Mouse (Mus musculus) left cerebral cortex, postnatal 10 days (tissue): ENCODE data around the gene Plxna1. TPM values are rescaled to one million over a fixed set of nuclear protein-coding genes. Genes with fewer than 3 reads are reported as not detected.

Experiments used
- DNase-seq, 2 experiments: peaks; one replicate each; pipeline ENCODE4 v3.0.0; 2021 to 2022; ENCODE audit warnings: low spot score in 2 of 2, mixed read lengths in 1 of 2; ENCODE audit errors: extremely low spot score in 1 of 2
- intact Hi-C: fragments of 180-260 bp; cut with DNase I; formaldehyde crosslinking; loops from one replicate; pipeline ENCODE4 v1.15.1; 2025
- total RNA-seq, 2 experiments: library from RNA; stranded (reverse); gene quantifications; 2 replicates each; pipeline ENCODE4 v1.2.3; 2021

Gene Plxna1
- total RNA-seq, 2 experiments from 2014 or later, result 145 to 150 TPM

DNA sequence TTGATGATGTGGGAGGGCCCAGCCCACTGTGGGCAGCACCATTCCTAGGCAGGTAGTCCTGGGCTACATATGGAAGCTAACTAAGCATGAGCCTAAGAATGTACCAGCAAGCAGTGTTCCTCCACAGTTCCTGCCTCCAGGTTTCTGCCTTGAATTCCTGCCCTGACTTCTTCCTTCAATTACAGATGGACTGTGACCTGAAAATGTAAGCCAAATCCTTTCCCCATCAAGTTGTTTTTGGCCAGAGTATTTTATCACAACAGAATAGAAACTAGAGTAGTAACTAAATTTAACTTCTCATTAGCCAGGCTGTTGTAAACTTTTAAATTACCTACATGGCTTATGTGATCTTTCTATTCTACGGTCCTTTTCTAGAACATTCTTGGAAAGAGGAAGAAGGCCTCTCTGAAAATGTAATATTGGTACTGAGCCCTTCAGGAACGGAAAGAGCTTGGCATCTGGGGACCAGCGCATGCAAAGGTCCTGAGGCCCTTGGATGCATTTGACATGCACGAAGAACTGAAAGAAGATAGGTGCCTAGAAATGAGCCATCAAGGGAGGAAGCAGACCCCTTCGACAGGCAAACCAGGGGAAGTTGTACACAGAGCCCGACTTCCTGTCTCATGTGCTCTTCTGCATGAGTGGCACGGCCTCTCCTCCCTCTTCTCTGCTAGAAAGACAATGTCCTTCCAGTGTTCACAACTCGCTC, 66.3 kb downstream of the Plxna1 start:
- intact Hi-C loops, result no loop called here
- no peak for DNase-seq

DNA sequence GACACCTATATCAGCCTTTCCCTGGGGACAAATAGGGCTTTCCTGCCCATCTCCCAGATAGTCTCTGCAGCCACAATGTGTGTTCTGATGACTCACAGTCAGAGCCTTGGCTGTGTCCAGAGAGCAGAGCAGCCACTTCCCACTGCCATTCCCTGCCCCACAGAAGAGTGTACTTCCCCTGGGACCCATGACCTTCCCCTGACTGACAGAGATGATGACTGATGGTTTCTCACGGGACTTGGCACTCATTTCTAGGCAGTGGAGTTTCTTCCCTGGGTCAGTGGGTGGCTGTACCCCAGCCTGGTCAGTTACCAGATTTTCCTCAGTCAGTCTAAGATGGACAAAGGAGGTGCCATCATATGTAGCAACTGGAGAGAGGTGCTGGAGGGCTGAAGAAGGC, 67.8 kb downstream of the Plxna1 start:
- intact Hi-C loops, result no loop called here
- no peak for DNase-seq

DNA sequence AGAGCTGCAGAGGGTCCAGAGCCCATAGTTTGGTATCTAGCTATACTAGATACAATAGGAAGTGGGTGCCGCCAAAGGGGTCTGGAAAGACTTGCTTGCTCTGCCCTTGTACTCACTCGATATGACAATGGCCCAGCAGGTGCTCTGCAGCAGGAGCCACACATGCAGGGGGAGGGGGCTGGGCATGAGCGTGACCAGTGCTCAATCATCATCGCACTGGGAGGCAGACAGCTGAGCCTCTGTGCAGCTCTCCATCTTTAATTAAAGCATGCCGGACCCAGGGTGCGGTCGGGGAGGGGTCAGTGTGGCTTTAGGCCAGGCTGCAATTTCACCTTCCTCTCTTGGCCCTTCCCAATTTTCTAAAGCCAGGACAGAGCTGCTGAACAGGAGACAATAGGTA, 70.9 kb downstream of the Plxna1 start:
- no peak for DNase-seq
- intact Hi-C loops, result no loop called here

DNA sequence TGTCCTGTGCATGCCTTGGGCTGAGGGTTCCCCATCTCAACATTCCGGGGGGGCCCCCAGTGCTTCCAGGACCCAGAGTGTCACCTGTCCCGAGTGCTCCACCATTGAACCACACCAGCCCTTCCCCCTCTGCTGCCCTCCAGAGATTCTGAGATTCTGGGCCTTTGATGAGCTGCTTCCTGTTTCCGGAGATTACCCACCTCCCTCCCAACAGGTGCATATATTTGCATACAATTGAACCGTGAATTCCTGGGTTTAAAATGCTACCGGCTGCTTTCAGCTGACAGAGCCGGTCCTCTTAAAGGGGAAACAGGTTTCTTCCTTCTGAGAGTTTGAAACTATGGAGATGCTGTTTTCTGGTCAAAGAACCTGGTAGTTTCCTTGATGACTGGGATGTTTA, 74.3 kb downstream of the Plxna1 start:
- no peak for DNase-seq
- intact Hi-C loops, result no loop called here

DNA sequence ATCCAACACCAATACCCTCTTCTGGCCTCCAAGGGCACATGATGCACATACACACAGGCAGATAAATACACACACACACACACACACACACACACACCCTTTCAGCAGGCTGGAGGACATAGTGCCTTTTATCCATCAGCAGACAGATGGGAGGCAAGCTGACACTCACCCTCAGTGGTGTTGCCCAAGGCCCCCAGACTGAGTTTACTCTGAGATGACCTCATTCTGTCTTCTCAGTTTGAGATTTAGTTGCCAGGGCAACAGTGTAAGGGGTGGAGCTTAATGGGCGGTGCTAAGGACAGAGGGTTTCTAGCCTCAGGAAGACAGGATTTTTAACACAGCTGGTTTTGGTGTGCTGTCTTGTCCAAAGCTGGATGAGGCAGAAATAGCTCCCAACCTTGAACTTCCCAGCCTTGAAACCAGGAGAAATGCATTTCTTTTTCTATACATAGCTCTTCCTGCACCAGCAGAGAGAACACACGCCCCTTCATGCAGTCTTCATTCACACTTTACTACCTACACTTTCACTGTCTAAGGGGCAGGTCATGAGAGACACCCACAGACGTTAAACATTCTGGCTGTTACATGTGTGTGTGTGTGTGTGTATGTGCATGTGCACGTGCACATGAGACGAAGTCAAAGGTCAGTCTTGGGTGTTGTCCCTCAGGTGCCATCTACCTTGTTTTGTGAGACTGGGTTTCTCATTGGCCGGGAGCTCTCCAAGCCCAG, 75.6 kb downstream of the Plxna1 start:
- intact Hi-C loops, result no loop called here
- peak in 1 of 2 experiments; percentile 61 for DNase-seq

DNA sequence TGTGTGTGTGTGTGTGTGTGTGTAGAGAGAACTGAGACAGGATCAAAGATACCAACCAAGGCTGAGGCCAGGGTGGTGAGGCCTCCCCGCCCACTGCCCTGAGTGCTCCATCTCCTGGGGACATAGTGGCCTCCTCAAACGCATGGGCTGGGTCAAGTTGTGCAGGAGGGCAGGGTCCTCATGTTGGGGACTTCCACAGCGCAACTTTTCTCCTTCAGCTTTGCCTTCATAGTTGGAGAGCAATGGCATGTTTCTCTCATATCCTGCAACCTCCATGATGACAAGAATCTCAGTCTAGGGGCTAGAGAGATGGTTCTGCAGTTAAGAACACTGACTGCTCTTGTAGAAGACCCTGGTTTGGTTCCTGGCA, 76.1 kb downstream of the Plxna1 start:
- no peak for DNase-seq
- intact Hi-C loops, result no loop called here

DNA sequence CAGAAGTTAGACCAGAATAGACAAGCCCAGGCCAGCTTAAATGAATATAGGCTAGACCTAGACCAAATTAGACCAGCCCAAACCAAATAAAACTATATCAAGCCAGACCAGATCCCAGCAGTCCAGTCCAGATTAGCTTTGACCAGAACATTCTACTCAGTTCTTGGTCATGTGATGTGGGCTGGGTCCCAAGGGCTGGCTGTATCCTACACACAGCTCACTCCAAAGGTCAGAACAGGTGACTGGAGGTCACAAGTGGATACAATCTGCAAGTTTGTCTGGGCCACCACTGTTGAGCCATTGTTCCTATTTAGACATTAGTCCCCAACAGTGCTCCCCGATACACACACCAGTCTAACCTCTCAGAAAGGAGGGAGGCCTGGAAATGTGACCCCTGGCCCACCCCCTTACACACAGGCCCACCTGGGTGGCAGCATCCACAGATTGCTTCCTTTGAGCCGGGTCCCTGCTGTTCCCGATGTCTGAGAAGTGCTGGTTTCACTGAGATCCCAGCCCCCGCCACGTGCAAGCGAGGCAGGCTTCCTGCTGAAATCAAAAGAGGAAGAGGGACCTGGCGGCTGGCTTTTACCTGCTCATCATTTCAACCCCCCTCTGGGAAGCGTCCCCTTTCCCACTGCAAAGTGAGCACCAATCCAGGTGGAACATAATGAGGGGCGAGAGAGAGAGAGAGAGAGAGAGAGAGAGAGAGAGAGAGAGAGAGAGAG, 76.7 kb downstream of the Plxna1 start:
- intact Hi-C loops, result no loop called here
- DNase-seq, result no peak

DNA sequence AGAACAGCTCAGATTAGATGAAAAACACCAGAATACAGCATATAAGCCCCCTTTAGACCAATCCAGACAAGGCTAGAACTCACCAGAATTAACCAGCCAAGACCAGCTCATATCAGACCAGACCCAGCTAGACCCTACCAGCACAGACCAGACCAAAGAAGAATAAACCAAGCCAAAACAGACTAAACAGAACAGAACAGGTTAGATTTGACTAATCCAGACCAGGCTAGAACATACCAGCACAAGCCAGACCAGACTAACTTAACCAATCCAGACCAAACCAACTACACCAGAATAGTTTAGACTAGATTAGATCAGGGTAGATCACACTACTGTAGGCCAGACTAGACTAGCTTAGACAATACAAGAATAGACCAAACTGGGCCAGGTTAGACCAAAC, 77.3 kb downstream of the Plxna1 start:
- DNase-seq, result no peak
- intact Hi-C loops, result no loop called here

DNA sequence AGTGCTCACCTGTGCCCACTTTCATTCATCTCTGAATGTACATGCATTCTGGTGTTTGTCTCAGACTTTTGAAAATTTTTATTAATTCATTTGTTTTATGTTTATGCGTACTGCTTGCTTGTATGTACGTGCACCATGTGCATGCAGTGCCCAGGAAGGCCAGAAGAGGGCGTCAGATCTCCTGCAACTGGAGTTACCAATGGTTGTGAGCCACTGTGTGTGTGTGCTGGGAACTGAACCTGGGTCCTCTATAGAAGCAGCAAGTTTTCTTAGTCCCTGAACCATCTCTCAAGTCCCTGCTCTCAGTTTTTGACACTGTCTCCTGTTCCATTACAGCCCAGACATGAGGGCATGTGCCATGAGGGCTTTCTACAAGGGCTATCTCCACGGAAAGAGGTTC, 79.3 kb downstream of the Plxna1 start:
- no peak for DNase-seq
- intact Hi-C loops, result no loop called here

DNA sequence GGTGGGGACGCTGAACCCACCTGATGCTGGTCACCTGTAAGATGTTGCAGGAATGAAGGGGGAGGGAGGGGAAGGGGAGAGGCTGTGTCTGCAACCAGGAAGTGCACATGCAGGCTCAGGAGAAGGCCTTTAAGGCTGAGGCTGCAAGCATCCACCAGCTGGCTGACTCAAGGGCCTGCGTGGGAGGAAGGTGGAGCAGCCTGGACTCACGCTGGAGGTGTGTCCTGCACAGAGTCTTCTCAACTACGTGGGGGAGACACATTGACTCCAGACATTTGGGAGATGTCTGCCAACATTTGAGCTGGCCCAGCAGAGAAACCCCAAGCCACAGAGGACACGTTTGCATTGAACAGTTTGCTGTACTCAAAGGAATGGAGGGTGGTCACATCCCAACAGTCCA, 79.8 kb downstream of the Plxna1 start:
- intact Hi-C loops, result no loop called here

DNA sequence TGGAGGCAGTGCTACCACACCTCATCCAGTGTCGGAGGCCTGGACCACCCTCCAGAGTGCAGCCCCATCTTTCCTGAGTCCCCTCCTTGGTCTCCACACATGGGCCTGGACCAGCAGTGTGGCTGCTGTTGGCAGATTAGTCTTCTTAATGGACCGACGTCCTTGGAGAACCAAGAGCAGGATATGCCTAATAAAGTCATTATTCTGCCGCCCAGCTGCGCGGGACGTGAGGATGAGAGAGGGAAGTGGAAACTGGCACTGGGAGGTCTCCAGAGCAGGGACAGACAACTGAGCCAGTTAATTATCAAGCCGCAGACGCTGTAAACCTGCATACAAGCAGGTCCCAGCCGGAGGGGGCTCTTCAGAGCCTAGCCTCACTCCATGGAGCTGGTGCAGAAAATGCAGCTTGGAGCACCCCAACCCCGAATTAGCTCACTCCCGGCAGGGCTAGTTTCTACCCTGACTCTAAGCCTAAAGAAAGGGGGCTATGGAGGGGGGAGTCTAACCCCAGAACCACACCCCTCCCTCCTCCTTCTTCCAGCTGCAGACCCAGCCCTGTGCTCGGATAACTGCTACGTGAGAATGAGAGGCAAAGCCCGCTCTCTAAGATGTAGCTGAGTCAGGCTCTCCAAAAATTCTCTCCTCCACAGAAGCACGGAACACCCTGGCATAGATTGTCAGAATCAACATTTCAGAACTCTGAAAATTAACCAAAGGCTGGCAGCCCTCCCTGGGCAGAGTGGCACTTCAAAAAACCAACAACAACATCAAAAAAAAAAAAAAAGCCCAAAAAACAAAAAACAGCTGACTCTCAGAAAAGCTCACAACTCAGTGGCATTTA, 80.7 kb downstream of the Plxna1 start:
- intact Hi-C loops, result no loop called here
- DNase-seq, result no peak

More for the DNA sequence above, 79.8 kb downstream of the Plxna1 start:
- peak in 1 of 2 experiments; percentile 19 for DNase-seq

DNA sequence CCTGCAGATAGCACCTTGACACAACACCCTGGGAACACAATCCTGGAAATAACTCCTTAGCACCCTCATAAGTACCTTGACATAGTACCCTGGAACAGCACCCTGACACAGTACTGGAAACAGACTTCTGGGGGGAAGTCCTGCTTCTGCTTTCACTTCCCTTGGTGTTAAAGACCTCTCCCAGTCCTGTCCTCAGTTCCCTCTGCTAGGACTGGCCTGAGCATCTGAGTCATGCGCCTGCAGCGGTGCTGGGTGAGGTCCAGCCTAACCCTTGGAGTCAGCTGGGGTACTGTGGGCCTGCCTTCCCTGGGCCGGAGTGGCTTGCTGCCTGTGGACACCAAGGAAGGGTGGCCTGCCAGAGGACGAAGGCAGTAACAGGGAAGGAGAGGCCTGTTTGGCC, 81.9 kb downstream of the Plxna1 start:
- DNase-seq, result peak in 1 of 2 experiments; percentile 43
- intact Hi-C loops, result no loop called here

DNA sequence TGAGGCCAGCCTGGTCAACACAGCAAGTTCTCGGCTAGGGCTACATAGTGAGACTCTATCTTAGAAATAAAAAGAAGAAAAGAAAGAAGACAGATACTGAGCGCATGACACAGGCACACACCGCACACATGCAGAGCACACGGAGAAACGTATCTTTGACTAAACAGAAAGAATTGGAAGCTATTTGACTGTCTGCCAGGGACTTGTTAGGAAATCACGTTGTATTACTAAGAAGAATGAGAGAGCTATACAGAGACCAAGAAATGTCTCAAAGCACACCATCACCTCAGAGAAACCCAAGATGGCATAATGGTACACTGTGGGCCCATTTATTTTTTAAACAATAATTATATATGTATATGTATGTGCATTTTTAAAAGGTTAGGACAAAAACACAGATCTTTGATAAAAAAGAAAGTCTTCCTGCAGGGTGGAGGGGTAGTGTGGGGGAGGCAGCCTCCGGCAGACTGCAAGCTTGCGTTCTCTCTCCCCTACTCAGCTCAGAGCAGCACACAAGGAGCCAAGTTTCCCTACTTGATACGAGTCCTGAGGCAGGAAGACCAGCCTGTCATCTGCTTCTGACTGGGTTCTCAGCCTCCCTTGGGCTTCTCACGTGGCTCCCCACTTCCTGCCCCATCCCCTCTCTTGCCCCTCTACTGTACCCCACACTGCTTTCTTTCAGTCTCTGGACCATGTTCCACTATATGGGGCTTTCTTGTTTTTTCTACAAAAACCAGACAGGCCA, 90.5 kb downstream of the Plxna1 start:
- no peak for DNase-seq
- intact Hi-C loops, result no loop called here

DNA sequence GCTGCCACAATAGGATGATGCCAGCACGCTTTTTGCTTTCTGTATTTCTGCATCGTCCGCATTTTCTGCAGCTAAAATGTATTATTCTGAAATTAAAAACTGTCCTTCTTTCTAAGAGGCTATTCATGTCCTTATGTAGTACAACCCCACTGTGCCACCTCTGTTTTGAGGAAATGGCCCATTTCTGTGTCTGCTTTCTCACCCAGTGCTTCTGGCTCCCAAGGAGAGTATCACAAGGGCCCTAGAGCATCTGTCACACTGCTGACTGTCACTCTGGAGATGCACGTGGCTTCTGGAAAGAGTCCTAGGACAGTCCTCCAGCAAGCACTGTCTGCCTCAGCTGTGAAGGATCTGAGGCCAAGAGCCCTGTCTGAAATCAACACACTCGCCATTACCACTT, 95.2 kb downstream of the Plxna1 start:
- intact Hi-C loops, result no loop called here
- no peak for DNase-seq

Other genes starting within 250 kb of the Plxna1 start
- gene Chchd6, start 233.0 kb upstream of the Plxna1 start, total RNA-seq, result 10 to 100 TPM; 82.4 to 85.6 TPM